Mouse (Mus musculus): Measurements from ENCODE around the gene Ap1m2. TPM values are rescaled to one million over a fixed set of nuclear protein-coding genes. Genes with fewer than 3 reads are reported as not detected.
A peak's percentile ranks its signal among the peaks of the same experiment; 100 is the strongest.
"Not testable (repeated sequence)": the region's sequence is repeated elsewhere in the genome, so short reads cannot be mapped to it uniquely, and the experiment has no call there.

Ap1m2 gene
- total and polyA plus RNA-seq, 2 experiments = 0.28 to 0.55 TPM

GRCm38 (mm10) chr9:21309150-21309741, 2.9 kb downstream of the Ap1m2 start:
- no peak overlapping the region for H3K4me3 ChIP-seq (ENCODE audit: insufficient read depth, low read depth, low read length)

GRCm38 (mm10) chr9:21305065-21305464, 7.1 kb downstream of the Ap1m2 start:
- no peak for TF ChIP-seq POLR2A (IDR thresholded peaks at IDR 0.05; ENCODE audit: extremely low read depth, insufficient read depth, low read length)
- no peak for TF ChIP-seq CTCF (IDR thresholded peaks at IDR 0.05; ENCODE audit: low read depth, low read length)
- Histone ChIP-seq H3K79me2 (ENCODE audit: control insufficient read depth, insufficient read depth, low read length) (no peaks in the 10 kb centered on the region), H3K27ac (replicated peaks; ENCODE audit: insufficient read depth, low read depth, low read length) (no peak overlapping the region), H3K36me3 (ENCODE audit: control insufficient read depth, insufficient read depth, low read length) (no peaks in the 10 kb centered on the region), H3K4me1 (ENCODE audit: control insufficient read depth, insufficient read depth, low read length) (no peaks in the 10 kb centered on the region), H3K4me3 (ENCODE audit: insufficient read depth, low read depth, low read length) (no peak overlapping the region), H3K9ac (ENCODE audit: low read depth, low read length) (no peak overlapping the region), H3K27me3 (ENCODE audit: control insufficient read depth, insufficient read depth, low read length) (no peaks in the 10 kb centered on the region)
- DNase-seq (ENCODE audit: extremely low read depth, low read depth, low spot score) = no peak
- 78% methylated on average over 7 of the region's 7 CpGs for WGBS

More at GRCm38 (mm10) chr9:21309150-21309741, 2.9 kb downstream of the Ap1m2 start:
- no peak overlapping the region for H3K9ac ChIP-seq (ENCODE audit: low read depth, low read length)
- H3K79me2 ChIP-seq (ENCODE audit: control insufficient read depth, insufficient read depth, low read length) = no peaks in the 10 kb centered on the region
- no peak for DNase-seq (ENCODE audit: extremely low read depth, low read depth, low spot score)
- no peak overlapping the region for H3K27ac ChIP-seq (replicated peaks; ENCODE audit: insufficient read depth, low read depth, low read length)
- H3K27me3 ChIP-seq (ENCODE audit: control insufficient read depth, insufficient read depth, low read length) = peaks cover 6% of the 10 kb centered on the region
- no peaks in the 10 kb centered on the region for H3K36me3 ChIP-seq (ENCODE audit: control insufficient read depth, insufficient read depth, low read length)
- TF ChIP-seq CTCF (IDR thresholded peaks at IDR 0.05; ENCODE audit: low read depth, low read length) (no peak), POLR2A (IDR thresholded peaks at IDR 0.05; ENCODE audit: extremely low read depth, insufficient read depth, low read length) (no peak)
- 76% methylated on average over 15 of the region's 15 CpGs for WGBS
- H3K4me1 ChIP-seq (ENCODE audit: control insufficient read depth, insufficient read depth, low read length) = no peaks in the 10 kb centered on the region

GRCm38 (mm10) chr9:21299014-21299413, 13.1 kb downstream of the Ap1m2 start:
- Histone ChIP-seq H3K27ac (replicated peaks; ENCODE audit: insufficient read depth, low read depth, low read length) (no peak overlapping the region), H3K4me3 (ENCODE audit: insufficient read depth, low read depth, low read length) (no peak overlapping the region), H3K4me1 (ENCODE audit: control insufficient read depth, insufficient read depth, low read length) (no peaks in the 10 kb centered on the region), H3K9ac (ENCODE audit: low read depth, low read length) (no peak overlapping the region), H3K27me3 (ENCODE audit: control insufficient read depth, insufficient read depth, low read length) (no peaks in the 10 kb centered on the region), H3K79me2 (ENCODE audit: control insufficient read depth, insufficient read depth, low read length) (no peaks in the 10 kb centered on the region), H3K36me3 (ENCODE audit: control insufficient read depth, insufficient read depth, low read length) (no peaks in the 10 kb centered on the region)
- TF ChIP-seq POLR2A (IDR thresholded peaks at IDR 0.05; ENCODE audit: extremely low read depth, insufficient read depth, low read length) (no peak), CTCF (IDR thresholded peaks at IDR 0.05; ENCODE audit: low read depth, low read length) (no peak)
- WGBS = 88% methylated on average over 10 of the region's 10 CpGs
- no peak for DNase-seq (ENCODE audit: extremely low read depth, low read depth, low spot score)

- no peaks in the 10 kb centered on the region for H3K4me1 ChIP-seq (ENCODE audit: control insufficient read depth, insufficient read depth, low read length)
- DNase-seq (ENCODE audit: extremely low read depth, low read depth, low spot score) = no peak
- WGBS = 94% methylated on average over 3 of the region's 3 CpGs
- no peaks in the 10 kb centered on the region for H3K36me3 ChIP-seq (ENCODE audit: control insufficient read depth, insufficient read depth, low read length)
- no peak overlapping the region for H3K4me3 ChIP-seq (ENCODE audit: insufficient read depth, low read depth, low read length)
- H3K27me3 ChIP-seq (ENCODE audit: control insufficient read depth, insufficient read depth, low read length) = no peaks in the 10 kb centered on the region
- no peak overlapping the region for H3K9ac ChIP-seq (ENCODE audit: low read depth, low read length)
- H3K27ac ChIP-seq (replicated peaks; ENCODE audit: insufficient read depth, low read depth, low read length) = no peak overlapping the region
- H3K79me2 ChIP-seq (ENCODE audit: control insufficient read depth, insufficient read depth, low read length) = peaks cover 3% of the 10 kb centered on the region; the same call in 1 of the 2 replicates
- TF ChIP-seq CTCF (IDR thresholded peaks at IDR 0.05; ENCODE audit: low read depth, low read length) (no peak), POLR2A (IDR thresholded peaks at IDR 0.05; ENCODE audit: extremely low read depth, insufficient read depth, low read length) (no peak)
These were observed 19.9 kb downstream of the Ap1m2 start for GRCm38 (mm10) chr9:21292271-21292670.

GRCm38 (mm10) chr9:21291868-21292267, 20.3 kb downstream of the Ap1m2 start:
- H3K4me3 ChIP-seq (ENCODE audit: insufficient read depth, low read depth, low read length) = not testable (repeated sequence)

GRCm38 (mm10) chr9:21291022-21291787, 20.9 kb downstream of the Ap1m2 start, which contains the start of gene Cdkn2d:
Gene Cdkn2d (minus strand): TSS chr9:21291407.
- Histone ChIP-seq H3K79me2 (ENCODE audit: control insufficient read depth, insufficient read depth, low read length) (peaks cover 6% of the 10 kb centered on the region), H3K36me3 (ENCODE audit: control insufficient read depth, insufficient read depth, low read length) (no peaks in the 10 kb centered on the region), H3K4me3 (ENCODE audit: insufficient read depth, low read depth, low read length) (peak within 1 kb of the TSS; percentile 68), H3K27ac (replicated peaks; ENCODE audit: insufficient read depth, low read depth, low read length) (peak within 1 kb of the TSS; percentile 56), H3K4me1 (ENCODE audit: control insufficient read depth, insufficient read depth, low read length) (peaks cover 5% of the 10 kb centered on the region), H3K27me3 (ENCODE audit: control insufficient read depth, insufficient read depth, low read length) (no peaks in the 10 kb centered on the region), H3K9ac (ENCODE audit: low read depth, low read length) (peak within 1 kb of the TSS; percentile 87)
- under 1% methylated on average over 51 of the region's 51 CpGs for WGBS
- TF ChIP-seq POLR2A (IDR thresholded peaks at IDR 0.05; ENCODE audit: extremely low read depth, insufficient read depth, low read length) (0 out of 2 replicates have a peak, but pooled peaks have one; percentile 38), CTCF (IDR thresholded peaks at IDR 0.05; ENCODE audit: low read depth, low read length) (peak; percentile 70)
- peak; percentile 99 for DNase-seq (ENCODE audit: extremely low read depth, low read depth, low spot score)

More at GRCm38 (mm10) chr9:21291868-21292267, 20.3 kb downstream of the Ap1m2 start:
- not testable (repeated sequence) for H3K27ac ChIP-seq (replicated peaks; ENCODE audit: insufficient read depth, low read depth, low read length); H3K27me3 ChIP-seq (ENCODE audit: control insufficient read depth, insufficient read depth, low read length); H3K4me1 ChIP-seq (ENCODE audit: control insufficient read depth, insufficient read depth, low read length); H3K36me3 ChIP-seq (ENCODE audit: control insufficient read depth, insufficient read depth, low read length); H3K79me2 ChIP-seq (ENCODE audit: control insufficient read depth, insufficient read depth, low read length); H3K9ac ChIP-seq (ENCODE audit: low read depth, low read length); DNase-seq (ENCODE audit: extremely low read depth, low read depth, low spot score)
- WGBS = 12% methylated on average over 7 of the region's 7 CpGs

Data from liver, adult 2 months (tissue).